Mouse (Mus musculus) liver, adult 2 months (tissue): ENCODE results near the gene Naa60. TPM values are rescaled to one million over a fixed set of nuclear protein-coding genes. Genes with fewer than 3 reads are reported as not detected.
"Not testable (repeated sequence)": the region's sequence is repeated elsewhere in the genome, so short reads cannot be mapped to it uniquely, and the experiment has no call there.

Experiments
- DNase-seq: peaks from one replicate; pipeline ENCODE4 v3.0.0-alpha.2; 2011; ENCODE audit warnings: low read depth, low spot score; ENCODE audit errors: extremely low read depth
- H3K27ac ChIP-seq: fragments of 200-500 bp; replicated peaks from 2 replicates; pipeline ENCODE4 v1.5.1; 2012; ENCODE audit warnings: low read depth, mild to moderate bottlenecking, control low read depth, inconsistent platforms, low read length; ENCODE audit not compliant: insufficient read depth
- H3K27me3 ChIP-seq: fragments of 200-500 bp; 2 replicates; pipeline ENCODE4 v1.6.1; 2012; ENCODE audit warnings: mild to moderate bottlenecking, moderate library complexity, low read length, inconsistent platforms; ENCODE audit not compliant: control insufficient read depth, insufficient read depth
- H3K36me3 ChIP-seq: fragments of 200-500 bp; 2 replicates; pipeline ENCODE4 v1.6.1; 2012; ENCODE audit warnings: low read length, inconsistent platforms; ENCODE audit not compliant: control insufficient read depth, insufficient read depth
- H3K4me1 ChIP-seq: fragments of 200-500 bp; 2 replicates; pipeline ENCODE4 v1.6.1; 2011; ENCODE audit warnings: low read length; ENCODE audit not compliant: control insufficient read depth, insufficient read depth
- H3K4me3 ChIP-seq: fragments of 200-500 bp; 2 replicates; pipeline ENCODE4 v1.5.1; 2011; ENCODE audit warnings: low read depth, mild to moderate bottlenecking, control low read depth, low read length, moderate library complexity; ENCODE audit not compliant: insufficient read depth
- H3K79me2 ChIP-seq: fragments of 200-500 bp; 2 replicates; pipeline ENCODE4 v1.6.1; 2012; ENCODE audit warnings: inconsistent platforms, mild to moderate bottlenecking, low read length, moderate library complexity; ENCODE audit not compliant: control insufficient read depth, insufficient read depth
- H3K9ac ChIP-seq: fragments of 200-500 bp; 2 replicates; pipeline ENCODE4 v1.6.1; 2012; ENCODE audit warnings: low read depth, mild to moderate bottlenecking, control low read depth, inconsistent platforms, low read length
- CTCF ChIP-seq: fragments of 200-500 bp; IDR thresholded peaks from 2 replicates; pipeline ENCODE4 v1.5.1; 2011; ENCODE audit warnings: low read depth, low read length, control low read depth
- POLR2A ChIP-seq: fragments of 200-500 bp; IDR thresholded peaks from 2 replicates; pipeline ENCODE4 v1.6.1; 2011; ENCODE audit warnings: low read length, control low read depth; ENCODE audit not compliant: insufficient read depth; ENCODE audit errors: extremely low read depth
- WGBS: fragments of 180-500 bp; shearing (Covaris S2); methylation state at CpG from one replicate; pipeline ENCODE4 v1.1.7; 2018; 5-methylcytosine and 5-hydroxymethylcytosine counted together
- polyA plus RNA-seq: library from polyadenylated mRNA; depleted of rRNA; stranded (reverse); fragments of >200 nt; gene quantifications from 2 replicates; pipeline ENCODE4 v1.2.3, GENCODE M21; 2012
- total RNA-seq: library from RNA; depleted of rRNA; stranded (reverse); fragments of >200 nt; gene quantifications from 2 replicates; pipeline ENCODE4 v1.2.3, GENCODE M21; 2014

Naa60 gene
- total and polyA plus RNA-seq, 2 experiments: 32.0 to 83.0 TPM

DNA sequence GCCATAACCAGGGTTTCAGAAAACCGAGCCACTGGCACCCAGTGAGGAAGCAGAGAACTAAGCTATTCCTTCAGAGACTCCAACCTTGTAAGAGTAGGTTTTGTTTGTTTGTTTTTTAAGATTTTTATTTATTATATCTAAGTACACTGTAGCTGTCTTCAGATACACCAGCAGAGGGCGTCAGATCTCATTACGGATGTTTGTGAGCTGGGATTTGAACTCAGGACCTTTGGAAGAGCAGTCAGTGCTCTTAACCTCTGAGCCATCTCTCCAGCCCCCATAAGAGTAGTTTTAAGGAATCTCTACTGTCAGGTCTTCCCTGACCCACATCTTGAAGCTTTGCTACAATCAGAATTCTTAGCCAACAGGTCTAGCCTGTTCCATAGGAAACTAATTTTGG lies 23.8 kb upstream of the Naa60 start:
- peaks cover 7% of the 10 kb centered on the region for H3K4me1 ChIP-seq
- TF ChIP-seq POLR2A (no peak), CTCF (no peak)
- H3K4me3 ChIP-seq: no peak overlapping the region
- no peak overlapping the region for H3K9ac ChIP-seq
- DNase-seq: no peak
- 83% methylated on average over 3 of the region's 3 CpGs for WGBS
- no peaks in the 10 kb centered on the region for H3K36me3 ChIP-seq
- no peaks in the 10 kb centered on the region for H3K79me2 ChIP-seq
- no peak overlapping the region for H3K27ac ChIP-seq
- H3K27me3 ChIP-seq: no peaks in the 10 kb centered on the region

DNA sequence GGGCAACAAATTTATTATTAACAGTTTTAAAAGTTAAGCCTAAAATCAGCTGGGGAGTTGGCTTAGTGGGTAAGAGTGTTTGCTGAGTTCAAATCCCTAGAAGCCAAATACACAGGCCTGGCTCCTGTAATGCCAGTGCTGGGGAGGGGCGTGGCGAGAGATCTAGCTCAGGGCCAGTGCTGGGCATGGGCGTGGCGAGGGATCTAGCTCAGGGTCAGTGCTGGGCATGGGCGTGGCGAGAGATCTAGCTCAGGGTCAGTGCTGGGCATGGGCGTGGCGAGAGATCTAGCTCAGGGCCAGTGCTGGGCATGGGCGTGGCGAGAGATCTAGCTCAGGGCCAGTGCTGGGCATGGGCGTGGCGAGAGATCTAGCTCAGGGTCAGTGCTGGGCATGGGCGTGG lies 20.9 kb upstream of the Naa60 start:
- H3K4me3 ChIP-seq, H3K27me3 ChIP-seq, DNase-seq, H3K36me3 ChIP-seq, H3K79me2 ChIP-seq, H3K9ac ChIP-seq, H3K4me1 ChIP-seq, H3K27ac ChIP-seq: not testable (repeated sequence)
- WGBS: 97% methylated on average over 13 of the region's 13 CpGs

DNA sequence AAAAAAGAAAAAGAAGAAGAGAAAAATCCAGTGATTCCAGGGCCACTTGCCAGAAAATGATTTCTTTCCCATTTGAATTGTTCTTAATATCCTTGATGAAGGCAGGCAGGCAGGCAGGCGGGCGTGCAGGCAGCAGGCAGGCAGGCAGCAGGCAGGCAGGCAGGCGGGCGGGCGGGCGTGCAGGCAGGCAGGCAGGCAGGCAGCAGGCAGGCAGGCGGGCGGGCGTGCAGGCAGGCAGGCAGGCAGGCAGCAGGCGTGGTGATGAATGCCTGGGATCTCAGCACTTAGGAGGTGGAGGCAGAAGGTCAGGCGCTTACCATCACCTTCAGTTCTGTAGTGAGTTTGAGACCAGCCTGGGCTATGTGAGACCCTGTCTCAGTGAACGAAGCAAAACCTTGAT lies 19.6 kb upstream of the Naa60 start:
- Histone ChIP-seq H3K9ac (no peak overlapping the region), H3K36me3 (no peaks in the 10 kb centered on the region; the same call in 1 of the 2 replicates), H3K79me2 (no peaks in the 10 kb centered on the region), H3K27me3 (no peaks in the 10 kb centered on the region), H3K4me1 (peaks cover 3% of the 10 kb centered on the region; the same call in 1 of the 2 replicates), H3K27ac (no peak overlapping the region), H3K4me3 (no peak overlapping the region)
- WGBS: 97% methylated on average over 12 of the region's 12 CpGs
- no peak for TF ChIP-seq POLR2A
- no peak for TF ChIP-seq CTCF
- DNase-seq: no peak

DNA sequence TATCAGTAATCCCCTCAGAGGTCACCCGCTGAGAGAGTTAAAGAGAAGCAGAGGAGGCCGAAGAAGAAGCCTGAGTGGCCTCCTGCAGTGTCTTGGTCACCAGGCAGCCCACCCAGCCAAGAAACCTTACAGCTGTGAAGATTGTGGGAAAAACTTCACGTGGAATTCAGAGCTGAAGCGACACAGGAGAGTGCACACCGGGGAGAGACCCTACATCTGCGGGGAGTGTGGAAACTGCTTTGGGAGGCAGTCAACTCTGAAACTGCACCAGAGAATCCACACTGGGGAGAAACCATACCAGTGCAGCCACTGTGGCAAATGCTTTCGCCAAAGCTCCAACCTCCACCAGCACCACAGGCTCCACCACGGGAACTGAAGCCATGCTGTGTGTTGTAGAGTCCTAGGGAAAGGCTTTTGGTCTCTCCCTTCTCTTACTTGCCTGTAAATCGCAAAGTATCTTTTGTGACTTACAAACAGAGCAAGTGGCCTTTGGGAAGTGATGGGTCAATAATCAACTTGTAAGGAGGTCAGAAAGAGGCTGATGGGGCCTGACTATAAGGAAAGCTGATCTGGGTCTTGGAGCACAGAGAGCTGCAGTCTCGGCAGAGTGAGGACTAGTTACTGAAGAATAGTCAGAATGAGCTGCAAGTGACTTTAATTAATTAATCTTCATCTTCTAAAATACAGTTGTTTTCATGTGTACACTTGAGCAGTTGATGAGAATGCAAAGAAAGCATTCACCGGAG lies 17.6 kb upstream of the Naa60 start:
- no peak for DNase-seq
- no peaks in the 10 kb centered on the region for H3K79me2 ChIP-seq

DNA sequence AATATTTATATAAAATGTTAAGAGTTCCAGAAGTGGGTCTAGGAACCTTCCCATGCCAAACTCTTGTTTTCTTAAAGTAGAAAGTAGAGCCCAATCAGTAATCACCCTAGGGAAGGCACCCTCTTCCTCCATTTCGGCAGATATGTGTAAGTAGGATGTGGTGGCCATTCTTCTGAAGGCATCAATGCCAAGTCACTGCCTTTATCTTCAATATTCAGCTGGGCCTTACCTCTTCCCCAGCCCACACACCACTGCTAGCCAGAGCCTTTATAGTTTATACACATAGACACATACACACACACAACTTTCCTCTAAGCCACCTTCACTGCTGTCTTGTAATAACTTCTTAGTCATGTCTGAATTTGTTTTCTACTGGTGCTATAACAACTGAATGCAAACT lies 16.4 kb upstream of the Naa60 start:
- no peak for DNase-seq
- no peaks in the 10 kb centered on the region for H3K27me3 ChIP-seq

More for the DNA sequence above, 17.6 kb upstream of the Naa60 start:
- Histone ChIP-seq H3K4me3 (no peak overlapping the region), H3K4me1 (no peaks in the 10 kb centered on the region), H3K27me3 (no peaks in the 10 kb centered on the region), H3K9ac (no peak overlapping the region), H3K27ac (no peak overlapping the region), H3K36me3 (no peaks in the 10 kb centered on the region; the same call in none of the 2 replicates)
- TF ChIP-seq CTCF (no peak), POLR2A (no peak)
- WGBS: 84% methylated on average over 11 of the region's 11 CpGs

DNA sequence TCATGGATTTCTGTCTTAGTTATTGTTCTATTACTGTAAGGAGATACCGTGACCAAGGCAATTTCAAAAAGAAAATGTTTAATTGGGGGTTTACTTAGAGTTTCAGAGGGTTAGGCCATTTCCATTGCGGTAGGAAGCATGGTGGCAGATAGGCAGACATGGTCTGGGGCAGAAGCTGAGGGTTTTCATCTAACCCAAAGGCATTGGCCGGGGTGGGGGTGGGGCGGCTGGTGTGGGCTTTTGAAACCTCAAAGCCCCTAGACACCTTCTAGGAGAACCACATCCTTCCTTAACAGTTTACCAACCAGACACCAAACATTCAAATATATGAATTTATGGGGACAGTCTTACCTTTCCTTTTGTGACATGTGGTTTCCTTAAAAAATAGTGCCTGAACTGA lies 12.9 kb upstream of the Naa60 start:
- H3K4me3 ChIP-seq: no peak overlapping the region
- peaks cover 5% of the 10 kb centered on the region for H3K36me3 ChIP-seq
- DNase-seq: no peak
- TF ChIP-seq POLR2A: no peak
- TF ChIP-seq CTCF: no peak
- H3K27ac ChIP-seq: no peak overlapping the region
- no peak overlapping the region for H3K9ac ChIP-seq
- no peaks in the 10 kb centered on the region for H3K27me3 ChIP-seq
- WGBS: 93% methylated on average over 4 of the region's 4 CpGs
- H3K4me1 ChIP-seq: no peaks in the 10 kb centered on the region
- H3K79me2 ChIP-seq: no peaks in the 10 kb centered on the region

More for the DNA sequence above, 16.4 kb upstream of the Naa60 start:
- Histone ChIP-seq H3K9ac (no peak overlapping the region), H3K4me3 (no peak overlapping the region), H3K27ac (no peak overlapping the region), H3K36me3 (no peaks in the 10 kb centered on the region; the same call in none of the 2 replicates), H3K79me2 (no peaks in the 10 kb centered on the region), H3K4me1 (no peaks in the 10 kb centered on the region)
- TF ChIP-seq CTCF (no peak), POLR2A (no peak)
- WGBS: 83% methylated on average over 1 of the region's 1 CpGs
